Mouse (Mus musculus): ENCODE results near the gene Nfasc. TPM values are rescaled to one million over a fixed set of nuclear protein-coding genes. Genes with fewer than 3 reads are reported as not detected.

Nfasc gene
- total and polyA plus RNA-seq, 3 experiments: 0.04 TPM; not detected in 2

DNA sequence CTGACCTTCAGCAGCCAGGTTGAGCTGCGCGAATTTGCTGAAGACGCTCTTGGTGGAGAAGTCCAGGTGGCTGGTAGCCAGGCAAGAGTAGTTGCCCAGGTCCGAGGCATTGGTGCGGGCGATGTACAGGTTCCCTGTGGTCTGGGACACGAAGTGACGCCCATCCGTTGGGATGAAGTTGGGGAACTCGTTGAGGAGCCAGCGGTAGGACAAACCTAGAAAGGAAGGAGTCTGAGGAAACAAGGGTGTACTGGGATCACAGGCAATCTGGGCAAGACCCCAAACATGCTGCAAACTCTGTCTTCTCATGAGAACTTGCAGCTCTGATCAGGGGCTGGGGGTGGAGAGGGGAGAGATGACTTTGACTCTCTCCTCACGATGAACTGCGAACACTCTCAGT is 213.5 kb downstream of the Nfasc start:
- no peaks in the 10 kb centered on the region for H3K79me2 ChIP-seq (replicated peaks; ENCODE audit: control insufficient read depth, extremely low read depth, insufficient read depth, poor library complexity, severe bottlenecking)
- no peak overlapping the region for H3K4me2 ChIP-seq (ENCODE audit: insufficient read depth, low read depth, poor library complexity, severe bottlenecking)
- dilution Hi-C loops (cut with MboI; ENCODE audit: extremely low pct_ligation_motif_present, extremely low pct_unique_long_range_greater_than_20kb, low sequenced_read_pairs) (no loop called here), in situ Hi-C loops (cut with MboI; ENCODE audit: low pct_ligation_motif_present, low pct_unique_long_range_greater_than_20kb, low sequenced_read_pairs) (loop anchor here (5.0 kb wide), 1 partner anchor 64 kb away; no protein-coding TSS in a partner anchor)
- peaks cover 18 to 35% of the 10 kb centered on the region in 2 experiments for H3K4me1 ChIP-seq (ENCODE audit: control insufficient read depth in 1 of 2, insufficient read depth in 2 of 2)
- H3K9ac ChIP-seq (ENCODE audit: insufficient read depth, low read depth): no peak overlapping the region
- H3K4me3 ChIP-seq (replicated peaks in 1 of 3; ENCODE audit: low read depth in 2 of 3, low read length in 2 of 3, poor library complexity in 1 of 3): no peak overlapping the region
- no peak for TF ChIP-seq CHD1 (IDR thresholded peaks at IDR 0.05; ENCODE audit: low read depth, low read length)
- TF ChIP-seq KAT2A (IDR thresholded peaks at IDR 0.05; ENCODE audit: insufficient replicate concordance, low read length): no peak
- TF ChIP-seq MXI1 (IDR thresholded peaks at IDR 0.05; ENCODE audit: low read depth, low read length): no peak
- TF ChIP-seq GABPA (IDR thresholded peaks at IDR 0.05; ENCODE audit: insufficient replicate concordance, low read depth, low read length): no peak
- no peak for TF ChIP-seq EP300 (IDR thresholded peaks at IDR 0.05; ENCODE audit: low read length)
- no peak for TF ChIP-seq PAX5 (IDR thresholded peaks at IDR 0.05; ENCODE audit: low read length)
- TF ChIP-seq ETS1 (conservative IDR thresholded peaks at IDR 0.05; ENCODE audit: low read depth, low read length): no peak
- no peak for TF ChIP-seq SIN3A (IDR thresholded peaks at IDR 0.05; ENCODE audit: low read length)
- no peak for TF ChIP-seq MAZ (IDR thresholded peaks at IDR 0.05; ENCODE audit: low read depth, low read length)
- TF ChIP-seq TCF12 (IDR thresholded peaks at IDR 0.05; ENCODE audit: low read depth, low read length): no peak
- no peak for TF ChIP-seq NRF1 (IDR thresholded peaks at IDR 0.05; ENCODE audit: low read depth, low read length)
- no peak for TF ChIP-seq SMC3 (IDR thresholded peaks at IDR 0.05; ENCODE audit: low read depth, low read length)
- TF ChIP-seq MAFK (IDR thresholded peaks at IDR 0.05; ENCODE audit: insufficient replicate concordance, low read length): no peak
- no peak for TF ChIP-seq E2F4 (IDR thresholded peaks at IDR 0.05; ENCODE audit: insufficient replicate concordance, low read depth, low read length)
- TF ChIP-seq NELFE (IDR thresholded peaks at IDR 0.05; ENCODE audit: low read depth, low read length): no peak
- TF ChIP-seq BHLHE40 (IDR thresholded peaks at IDR 0.05; ENCODE audit: low read depth, low read length): no peak
- no peak for TF ChIP-seq HCFC1 (IDR thresholded peaks at IDR 0.05; ENCODE audit: low read depth, low read length)
- H3K36me3 ChIP-seq (replicated peaks in 1 of 2; ENCODE audit: control insufficient read depth in 1 of 2, insufficient read depth in 1 of 2, low read length in 1 of 2): no peaks in the 10 kb centered on the region
- H3K9me3 ChIP-seq (replicated peaks; ENCODE audit: low read length): peaks cover 3% of the 10 kb centered on the region
- H3K27ac ChIP-seq (ENCODE audit: insufficient read depth, low read depth): no peak overlapping the region
- peaks cover 62% of the 10 kb centered on the region for H3K27me3 ChIP-seq (replicated peaks)
- DNase-seq (ENCODE audit: extremely low read depth): no peak

DNA sequence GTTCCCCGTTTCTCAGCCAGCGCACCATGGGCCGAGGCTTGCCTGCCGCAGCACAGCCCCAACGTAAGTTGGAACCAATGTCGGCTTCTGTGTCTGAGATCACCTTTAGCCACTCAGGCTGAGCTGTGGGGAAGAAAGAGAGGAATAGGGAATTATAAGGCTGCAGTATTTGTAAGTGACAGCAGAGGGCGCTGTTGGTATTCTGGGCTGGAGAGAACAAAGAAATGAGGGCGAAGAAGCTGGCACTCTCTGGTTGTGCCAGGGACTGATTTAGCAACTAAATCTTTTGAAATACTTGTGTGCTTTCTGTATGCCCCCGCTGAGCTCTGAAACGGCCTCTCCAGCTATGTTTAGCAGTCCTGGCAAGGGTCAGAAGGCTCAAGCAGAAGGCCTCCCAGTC is 215.8 kb downstream of the Nfasc start:
- Histone ChIP-seq H3K4me2 (ENCODE audit: insufficient read depth, low read depth, poor library complexity, severe bottlenecking) (no peak overlapping the region), H3K27ac (ENCODE audit: insufficient read depth, low read depth) (no peak overlapping the region), H3K27me3 (replicated peaks) (peaks cover 68% of the 10 kb centered on the region), H3K4me3 (replicated peaks in 1 of 3; ENCODE audit: low read depth in 2 of 3, low read length in 2 of 3, poor library complexity in 1 of 3) (no peak overlapping the region), H3K9me3 (replicated peaks; ENCODE audit: low read length) (peaks cover 3% of the 10 kb centered on the region), H3K79me2 (replicated peaks; ENCODE audit: control insufficient read depth, extremely low read depth, insufficient read depth, poor library complexity, severe bottlenecking) (no peaks in the 10 kb centered on the region), H3K36me3 (replicated peaks in 1 of 2; ENCODE audit: control insufficient read depth in 1 of 2, insufficient read depth in 1 of 2, low read length in 1 of 2) (no peaks in the 10 kb centered on the region), H3K9ac (ENCODE audit: insufficient read depth, low read depth) (no peak overlapping the region), H3K4me1 (ENCODE audit: control insufficient read depth in 1 of 2, insufficient read depth in 2 of 2) (peaks cover 6 to 13% of the 10 kb centered on the region in 2 experiments)
- TF ChIP-seq BHLHE40 (IDR thresholded peaks at IDR 0.05; ENCODE audit: low read depth, low read length) (no peak), CTCF (conservative IDR thresholded peaks at IDR 0.05 in 1 of 2, IDR thresholded peaks at IDR 0.05 in 1 of 2; ENCODE audit: low read depth in 2 of 2, low read length in 2 of 2) (peak; percentile 73 to 97), ZKSCAN1 (IDR thresholded peaks at IDR 0.05; ENCODE audit: borderline replicate concordance, low read depth, low read length) (no peak), SMC3 (IDR thresholded peaks at IDR 0.05; ENCODE audit: low read depth, low read length) (peak; percentile 98), MEF2A (IDR thresholded peaks at IDR 0.05; ENCODE audit: borderline replicate concordance, low read depth, low read length) (0 out of 2 replicates have a peak, but pooled peaks have one; percentile 24), RAD21 (IDR thresholded peaks at IDR 0.05; ENCODE audit: low read depth, low read length) (peak; percentile 97), ZC3H11A (IDR thresholded peaks at IDR 0.05; ENCODE audit: low read depth, low read length) (peak; percentile 95), UBTF (IDR thresholded peaks at IDR 0.05; ENCODE audit: low read depth, low read length) (no peak), IRF4 (IDR thresholded peaks at IDR 0.05; ENCODE audit: low read depth, low read length) (0 out of 2 replicates have a peak, but pooled peaks have one; percentile 12)
- in situ Hi-C loops (cut with MboI; ENCODE audit: low pct_ligation_motif_present, low pct_unique_long_range_greater_than_20kb, low sequenced_read_pairs) (loop anchor here (5.0 kb wide), 1 partner anchor 66 kb away; no protein-coding TSS in a partner anchor), dilution Hi-C loops (cut with MboI; ENCODE audit: extremely low pct_ligation_motif_present, extremely low pct_unique_long_range_greater_than_20kb, low sequenced_read_pairs) (no loop called here)
- DNase-seq (ENCODE audit: extremely low read depth): peak; percentile 66
